Mouse (Mus musculus): ENCODE measurements at regions not wholly inside any gene's neighbourhood (a gene's known extent, or its start where the extent isn't known, plus 50 kb on each side); places are given as distances from the start of the nearest gene placed in this dataset.

- H3K4me2 ChIP-seq (ENCODE audit: low read depth, low read length) = no peak overlapping the region
- no peak overlapping the region for H3K9ac ChIP-seq (replicated peaks; ENCODE audit: low read length)
- ATAC-seq = no peak
- WGBS = 85% methylated on average over 4 of the region's 4 CpGs
- no peak for TF ChIP-seq CTCF (IDR thresholded peaks at IDR 0.05; ENCODE audit: low read depth)
- H3K4me1 ChIP-seq (ENCODE audit: insufficient read depth, low read length) = no peaks in the 10 kb centered on the region; the same call in 1 of the 2 replicates
- H3K27me3 ChIP-seq (ENCODE audit: insufficient read depth, low read length) = no peaks in the 10 kb centered on the region
- no peak for DNase-seq (ENCODE audit: low spot score)
- no peak overlapping the region for H3K27ac ChIP-seq
- H3K4me3 ChIP-seq (ENCODE audit: low read length) = no peak overlapping the region
- H3K9me3 ChIP-seq (ENCODE audit: low read length) = no peaks in the 10 kb centered on the region
- H3K36me3 ChIP-seq (ENCODE audit: insufficient read depth, low read length) = no peaks in the 10 kb centered on the region
Observed at GRCm38 (mm10) chr16:37725745-37726144, 50.9 kb upstream of the Fstl1 start.

GRCm38 (mm10) chr16:37715173-37715572, 60.9 kb upstream of the Ndufb4 start:
- H3K4me1 ChIP-seq (ENCODE audit: insufficient read depth, low read length) = no peaks in the 10 kb centered on the region
- no peak overlapping the region for H3K27ac ChIP-seq
- no peaks in the 10 kb centered on the region for H3K9me3 ChIP-seq (ENCODE audit: low read length)
- no peaks in the 10 kb centered on the region for H3K36me3 ChIP-seq (ENCODE audit: insufficient read depth, low read length)
- H3K27me3 ChIP-seq (ENCODE audit: insufficient read depth, low read length) = no peaks in the 10 kb centered on the region
- H3K4me3 ChIP-seq (ENCODE audit: low read length) = no peak overlapping the region
- no peak overlapping the region for H3K9ac ChIP-seq (replicated peaks; ENCODE audit: low read length)
- no peak for ATAC-seq
- 27% methylated on average over 7 of the region's 7 CpGs for WGBS
- TF ChIP-seq CTCF (IDR thresholded peaks at IDR 0.05; ENCODE audit: low read depth) = no peak
- no peak overlapping the region for H3K4me2 ChIP-seq (ENCODE audit: low read depth, low read length)
- DNase-seq (ENCODE audit: low spot score) = peak; percentile 44

- DNase-seq (ENCODE audit: low spot score) (no peak), ATAC-seq (no peak)
- WGBS = 82% methylated on average over 6 of the region's 6 CpGs
- H3K9ac ChIP-seq (replicated peaks; ENCODE audit: low read length) = no peak overlapping the region
- no peak for TF ChIP-seq CTCF (IDR thresholded peaks at IDR 0.05; ENCODE audit: low read depth)
- H3K4me2 ChIP-seq (ENCODE audit: low read depth, low read length) = no peak overlapping the region
- H3K9me3 ChIP-seq (ENCODE audit: low read length) = no peaks in the 10 kb centered on the region
- H3K36me3 ChIP-seq (ENCODE audit: insufficient read depth, low read length) = no peaks in the 10 kb centered on the region
- H3K4me3 ChIP-seq (ENCODE audit: low read length) = no peak overlapping the region
- no peaks in the 10 kb centered on the region for H3K27me3 ChIP-seq (ENCODE audit: insufficient read depth, low read length)
- no peak overlapping the region for H3K27ac ChIP-seq
- no peaks in the 10 kb centered on the region for H3K4me1 ChIP-seq (ENCODE audit: insufficient read depth, low read length)
Observed at GRCm38 (mm10) chr16:37714276-37714675, 60.0 kb upstream of the Ndufb4 start.

GRCm38 (mm10) chr16:37706242-37706923, 52.1 kb upstream of the Ndufb4 start:
- no peak for ATAC-seq
- H3K4me1 ChIP-seq (ENCODE audit: insufficient read depth, low read length) = no peaks in the 10 kb centered on the region
- no peak overlapping the region for H3K9ac ChIP-seq (replicated peaks; ENCODE audit: low read length)
- no peak overlapping the region for H3K27ac ChIP-seq
- no peaks in the 10 kb centered on the region for H3K27me3 ChIP-seq (ENCODE audit: insufficient read depth, low read length)
- no peaks in the 10 kb centered on the region for H3K9me3 ChIP-seq (ENCODE audit: low read length)
- H3K36me3 ChIP-seq (ENCODE audit: insufficient read depth, low read length) = no peaks in the 10 kb centered on the region
- no peak overlapping the region for H3K4me2 ChIP-seq (ENCODE audit: low read depth, low read length)
- TF ChIP-seq CTCF (IDR thresholded peaks at IDR 0.05; ENCODE audit: low read depth) = no peak
- peak; percentile 25 for DNase-seq (ENCODE audit: low spot score)
- 54% methylated on average over 9 of the region's 9 CpGs for WGBS
- H3K4me3 ChIP-seq (ENCODE audit: low read length) = no peak overlapping the region

- ATAC-seq (no peak), DNase-seq (ENCODE audit: low spot score) (no peak)
- Histone ChIP-seq H3K27me3 (ENCODE audit: insufficient read depth, low read length) (no peaks in the 10 kb centered on the region), H3K9ac (replicated peaks; ENCODE audit: low read length) (no peak overlapping the region), H3K27ac (no peak overlapping the region), H3K9me3 (ENCODE audit: low read length) (no peaks in the 10 kb centered on the region), H3K4me2 (ENCODE audit: low read depth, low read length) (no peak overlapping the region), H3K4me1 (ENCODE audit: insufficient read depth, low read length) (no peaks in the 10 kb centered on the region), H3K4me3 (ENCODE audit: low read length) (no peak overlapping the region), H3K36me3 (ENCODE audit: insufficient read depth, low read length) (no peaks in the 10 kb centered on the region)
- 85% methylated on average over 5 of the region's 5 CpGs for WGBS
- TF ChIP-seq CTCF (IDR thresholded peaks at IDR 0.05; ENCODE audit: low read depth) = no peak
Observed at GRCm38 (mm10) chr16:37705209-37705608, 51.0 kb upstream of the Ndufb4 start.

GRCm38 (mm10) chr16:37704461-37705155, 50.4 kb upstream of the Ndufb4 start:
- Histone ChIP-seq H3K27me3 (ENCODE audit: insufficient read depth, low read length) (no peaks in the 10 kb centered on the region), H3K4me2 (ENCODE audit: low read depth, low read length) (no peak overlapping the region), H3K27ac (no peak overlapping the region), H3K9me3 (ENCODE audit: low read length) (no peaks in the 10 kb centered on the region), H3K9ac (replicated peaks; ENCODE audit: low read length) (no peak overlapping the region), H3K4me1 (ENCODE audit: insufficient read depth, low read length) (no peaks in the 10 kb centered on the region), H3K4me3 (ENCODE audit: low read length) (no peak overlapping the region), H3K36me3 (ENCODE audit: insufficient read depth, low read length) (no peaks in the 10 kb centered on the region)
- DNase-seq (ENCODE audit: low spot score) = peak; percentile 12
- WGBS = 65% methylated on average over 9 of the region's 9 CpGs
- TF ChIP-seq CTCF (IDR thresholded peaks at IDR 0.05; ENCODE audit: low read depth) = no peak
- ATAC-seq = no peak

Data from hindbrain, postnatal 0 days (tissue).